Mouse (Mus musculus) limb, embryonic 13.5 days (tissue): Measurements from ENCODE around the gene Ston2. TPM values are rescaled to one million over a fixed set of nuclear protein-coding genes. Genes with fewer than 3 reads are reported as not detected.

ENCODE experiments used
- ATAC-seq: fragments of 200-750 bp; cut with Nextera tagmentation; 2 replicates; pipeline ENCODE4 v1.8.0; 2017; ENCODE audit warnings: low read depth, moderate number of reproducible peaks, moderate TSS enrichment; ENCODE audit not compliant: low FRiP score
- H3K27ac ChIP-seq: fragments of 300-500 bp; sonication (generic); 2 replicates; pipeline ENCODE4 v1.5.1; 2015; ENCODE audit warnings: inconsistent platforms, mild to moderate bottlenecking, moderate library complexity
- H3K27me3 ChIP-seq: fragments of 300-500 bp; sonication (generic); 2 replicates; pipeline ENCODE4 v1.6.1; 2015; ENCODE audit warnings: mild to moderate bottlenecking, inconsistent platforms
- H3K36me3 ChIP-seq: fragments of 300-500 bp; sonication (generic); 2 replicates; pipeline ENCODE4 v1.6.1; 2015; ENCODE audit warnings: inconsistent platforms, mild to moderate bottlenecking, moderate library complexity
- H3K4me1 ChIP-seq: fragments of 300-500 bp; sonication (generic); 2 replicates; pipeline ENCODE4 v1.6.1; 2015; ENCODE audit warnings: inconsistent platforms
- H3K4me2 ChIP-seq: fragments of 300-500 bp; sonication (generic); replicated peaks from 2 replicates; pipeline ENCODE4 v1.6.1; 2015; ENCODE audit warnings: inconsistent platforms, mild to moderate bottlenecking, moderate library complexity
- H3K4me3 ChIP-seq: fragments of 300-500 bp; sonication (generic); 2 replicates; pipeline ENCODE4 v1.5.1; 2015; ENCODE audit warnings: moderate library complexity, mild to moderate bottlenecking, inconsistent platforms
- H3K9ac ChIP-seq: fragments of 300-500 bp; sonication (generic); 2 replicates; pipeline ENCODE4 v1.6.1; 2015; ENCODE audit warnings: mild to moderate bottlenecking, inconsistent platforms
- H3K9me3 ChIP-seq: fragments of 300-500 bp; sonication (generic); 2 replicates; pipeline ENCODE4 v1.6.1; 2016; ENCODE audit warnings: inconsistent platforms
- WGBS: fragments of 180-500 bp; shearing (Covaris S2); methylation state at CpG from one replicate; pipeline ENCODE4 v1.1.7; 2015; 5-methylcytosine and 5-hydroxymethylcytosine counted together
- polyA plus RNA-seq: library from polyadenylated mRNA; unstranded; fragments of >200 nt; fragmentation: Nextera tagmentation; extraction: Ambion mirVana; gene quantifications from 2 replicates; pipeline ENCODE4 v1.2.1, GENCODE M21; 2015

Gene Ston2
- polyA plus RNA-seq, 1 experiment from 2014 or later = 7.4 TPM

GRCm38 (mm10) chr12:91685674-91686290 lies 102.4 kb downstream of the Ston2 start:
- Histone ChIP-seq H3K4me1 (peaks cover 33% of the 10 kb centered on the region), H3K27ac (no peak overlapping the region), H3K9ac (peak overlapping the region; percentile 50)

GRCm38 (mm10) chr12:91684840-91685415 lies 103.3 kb downstream of the Ston2 start:
- ATAC-seq = no peak
- Histone ChIP-seq H3K36me3 (no peaks in the 10 kb centered on the region), H3K9me3 (no peaks in the 10 kb centered on the region), H3K4me2 (peak overlapping the region; percentile 57), H3K9ac (no peak overlapping the region), H3K4me3 (peak overlapping the region; percentile 5; the same call in 1 of the 2 replicates), H3K27me3 (no peaks in the 10 kb centered on the region), H3K27ac (peak overlapping the region; percentile 28; the same call in 1 of the 2 replicates), H3K4me1 (peaks cover 33% of the 10 kb centered on the region)
- 30% methylated on average over 11 of the region's 11 CpGs for WGBS

More at GRCm38 (mm10) chr12:91685674-91686290, 102.4 kb downstream of the Ston2 start:
- Histone ChIP-seq H3K4me3 (peak overlapping the region; percentile 35), H3K4me2 (peak overlapping the region; percentile 57), H3K36me3 (no peaks in the 10 kb centered on the region), H3K27me3 (no peaks in the 10 kb centered on the region), H3K9me3 (no peaks in the 10 kb centered on the region)
- ATAC-seq = peak; percentile 64
- 4% methylated on average over 13 of the region's 13 CpGs for WGBS

- H3K9me3 ChIP-seq = no peaks in the 10 kb centered on the region
- no peak for ATAC-seq
- peak overlapping the region; percentile 36; the same call in 1 of the 2 replicates for H3K9ac ChIP-seq
- peak overlapping the region; percentile 11; the same call in 1 of the 2 replicates for H3K27ac ChIP-seq
- H3K36me3 ChIP-seq = no peaks in the 10 kb centered on the region
- H3K27me3 ChIP-seq = no peaks in the 10 kb centered on the region
- H3K4me2 ChIP-seq = peak overlapping the region; percentile 57
- peak overlapping the region; percentile 5; the same call in 1 of the 2 replicates for H3K4me3 ChIP-seq
- 27% methylated on average over 15 of the region's 15 CpGs for WGBS
- peaks cover 38% of the 10 kb centered on the region for H3K4me1 ChIP-seq
Measured at GRCm38 (mm10) chr12:91684101-91684839, 103.9 kb downstream of the Ston2 start.

- H3K27me3 ChIP-seq = no peaks in the 10 kb centered on the region
- ATAC-seq = no peak
- no peak overlapping the region for H3K9ac ChIP-seq
- no peak overlapping the region for H3K27ac ChIP-seq
- WGBS = 64% methylated on average over 15 of the region's 15 CpGs
- no peak overlapping the region for H3K4me3 ChIP-seq
- H3K4me1 ChIP-seq = peaks cover 40% of the 10 kb centered on the region
- H3K9me3 ChIP-seq = no peaks in the 10 kb centered on the region
- peak overlapping the region; percentile 57 for H3K4me2 ChIP-seq
- H3K36me3 ChIP-seq = no peaks in the 10 kb centered on the region
Measured at GRCm38 (mm10) chr12:91683549-91684100, 104.6 kb downstream of the Ston2 start.

- no peak overlapping the region for H3K4me2 ChIP-seq
- H3K4me1 ChIP-seq = peaks cover 40% of the 10 kb centered on the region
- H3K4me3 ChIP-seq = no peak overlapping the region
- no peaks in the 10 kb centered on the region for H3K36me3 ChIP-seq
- no peaks in the 10 kb centered on the region; the same call in 1 of the 2 replicates for H3K9me3 ChIP-seq
- 67% methylated on average over 3 of the region's 3 CpGs for WGBS
- H3K27me3 ChIP-seq = no peaks in the 10 kb centered on the region
- H3K27ac ChIP-seq = no peak overlapping the region
- ATAC-seq = no peak
- H3K9ac ChIP-seq = no peak overlapping the region
Measured at GRCm38 (mm10) chr12:91683096-91683495, 105.1 kb downstream of the Ston2 start.

GRCm38 (mm10) chr12:91679320-91680064 lies 108.7 kb downstream of the Ston2 start:
- Histone ChIP-seq H3K27me3 (no peaks in the 10 kb centered on the region), H3K9ac (no peak overlapping the region), H3K9me3 (no peaks in the 10 kb centered on the region; the same call in 1 of the 2 replicates), H3K4me1 (peaks cover 20% of the 10 kb centered on the region), H3K36me3 (no peaks in the 10 kb centered on the region), H3K4me2 (no peak overlapping the region), H3K27ac (no peak overlapping the region), H3K4me3 (no peak overlapping the region)
- 62% methylated on average over 14 of the region's 14 CpGs for WGBS
- ATAC-seq = no peak

- no peak for ATAC-seq
- Histone ChIP-seq H3K9ac (no peak overlapping the region), H3K4me2 (no peak overlapping the region), H3K9me3 (no peaks in the 10 kb centered on the region; the same call in 1 of the 2 replicates), H3K27me3 (no peaks in the 10 kb centered on the region), H3K27ac (no peak overlapping the region), H3K4me3 (no peak overlapping the region), H3K4me1 (peaks cover 7% of the 10 kb centered on the region; the same call in 1 of the 2 replicates), H3K36me3 (no peaks in the 10 kb centered on the region)
- 76% methylated on average over 9 of the region's 9 CpGs for WGBS
Measured at GRCm38 (mm10) chr12:91675937-91676336, 112.2 kb downstream of the Ston2 start.

- 87% methylated on average over 6 of the region's 6 CpGs for WGBS
- no peak for ATAC-seq
- Histone ChIP-seq H3K9me3 (no peaks in the 10 kb centered on the region), H3K4me2 (no peak overlapping the region), H3K9ac (no peak overlapping the region), H3K4me1 (no peaks in the 10 kb centered on the region), H3K36me3 (no peaks in the 10 kb centered on the region), H3K27ac (no peak overlapping the region), H3K27me3 (no peaks in the 10 kb centered on the region), H3K4me3 (no peak overlapping the region)
Measured at GRCm38 (mm10) chr12:91673141-91673540, 115.0 kb downstream of the Ston2 start.

GRCm38 (mm10) chr12:91672528-91672927 lies 115.7 kb downstream of the Ston2 start:
- Histone ChIP-seq H3K9ac (no peak overlapping the region), H3K27me3 (no peaks in the 10 kb centered on the region), H3K36me3 (no peaks in the 10 kb centered on the region), H3K27ac (no peak overlapping the region), H3K9me3 (no peaks in the 10 kb centered on the region), H3K4me1 (no peaks in the 10 kb centered on the region), H3K4me2 (no peak overlapping the region), H3K4me3 (no peak overlapping the region)
- ATAC-seq = no peak
- 80% methylated on average over 7 of the region's 7 CpGs for WGBS

- no peak overlapping the region for H3K27ac ChIP-seq
- H3K9ac ChIP-seq = no peak overlapping the region
- H3K27me3 ChIP-seq = no peaks in the 10 kb centered on the region
- no peaks in the 10 kb centered on the region for H3K9me3 ChIP-seq
- ATAC-seq = no peak
- WGBS = 83% methylated on average over 16 of the region's 16 CpGs
- no peaks in the 10 kb centered on the region for H3K4me1 ChIP-seq
- no peak overlapping the region for H3K4me2 ChIP-seq
- no peaks in the 10 kb centered on the region for H3K36me3 ChIP-seq
- H3K4me3 ChIP-seq = no peak overlapping the region
Measured at GRCm38 (mm10) chr12:91668529-91669245, 119.5 kb downstream of the Ston2 start.

GRCm38 (mm10) chr12:91667741-91668140 lies 120.4 kb downstream of the Ston2 start:
- ATAC-seq = no peak
- 71% methylated on average over 7 of the region's 7 CpGs for WGBS

More at GRCm38 (mm10) chr12:91667741-91668140, 120.4 kb downstream of the Ston2 start:
- no peaks in the 10 kb centered on the region for H3K36me3 ChIP-seq
- no peak overlapping the region for H3K4me3 ChIP-seq
- H3K27ac ChIP-seq = no peak overlapping the region
- no peak overlapping the region for H3K9ac ChIP-seq
- no peak overlapping the region for H3K4me2 ChIP-seq
- H3K27me3 ChIP-seq = no peaks in the 10 kb centered on the region
- no peaks in the 10 kb centered on the region for H3K4me1 ChIP-seq
- H3K9me3 ChIP-seq = no peaks in the 10 kb centered on the region
